Mouse (Mus musculus): ENCODE data around the gene Nsun6. TPM values are rescaled to one million over a fixed set of nuclear protein-coding genes. Genes with fewer than 3 reads are reported as not detected.
A peak's percentile ranks its signal among the peaks of the same experiment; 100 is the strongest.

Gene Nsun6
- 1 to 10 TPM; 7.2 to 7.9 TPM for total RNA-seq (2021)
- polyA plus RNA-seq (2012; rRNA removed), result 1.1 and 1.8 TPM in 2 replicates
- long read RNA-seq, partial matches to known transcripts, result 0 of 2 reads
- long read RNA-seq, other reads (novel, unspliced or antisense), result 0 of 2 reads

DNA sequence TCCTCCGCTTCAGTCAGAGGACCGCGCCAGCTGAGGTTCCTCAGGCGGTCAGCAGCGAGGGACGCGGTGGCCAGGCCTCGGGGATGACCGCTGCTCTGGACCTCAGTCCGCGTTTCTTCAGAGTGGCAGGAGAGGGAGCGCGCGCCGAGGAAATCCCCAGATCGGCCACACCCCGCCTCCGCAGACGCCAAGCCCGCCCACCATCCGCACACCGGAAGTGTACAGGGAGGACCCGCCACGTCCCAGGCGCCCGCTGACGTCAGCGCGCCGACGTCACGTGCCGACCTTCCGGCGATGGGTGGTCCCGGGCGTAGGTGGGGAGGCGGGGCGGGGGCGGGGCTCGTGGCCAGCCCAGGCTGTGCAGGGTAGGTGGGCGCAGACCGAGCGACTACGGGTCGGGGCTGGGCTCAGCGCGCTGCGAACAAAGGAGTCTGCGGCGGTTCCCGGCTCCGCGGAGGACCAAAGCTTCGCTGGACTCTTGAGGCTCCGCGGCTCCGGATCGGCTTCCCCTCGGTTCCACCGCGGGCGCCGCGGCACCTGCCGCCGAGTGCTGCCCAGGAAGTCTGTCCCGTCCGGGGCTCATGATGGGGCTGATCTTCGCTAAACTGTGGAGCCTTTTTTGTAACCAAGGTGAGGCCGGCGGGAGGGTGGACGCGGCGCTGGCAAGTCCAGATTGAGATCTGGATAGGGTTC is at the start of gene Nsun6:
Nsun6 (minus strand) TSS at position 125 of the 693 bp plus-strand sequence.
- peak; percentile 98 for DNase-seq

DNA sequence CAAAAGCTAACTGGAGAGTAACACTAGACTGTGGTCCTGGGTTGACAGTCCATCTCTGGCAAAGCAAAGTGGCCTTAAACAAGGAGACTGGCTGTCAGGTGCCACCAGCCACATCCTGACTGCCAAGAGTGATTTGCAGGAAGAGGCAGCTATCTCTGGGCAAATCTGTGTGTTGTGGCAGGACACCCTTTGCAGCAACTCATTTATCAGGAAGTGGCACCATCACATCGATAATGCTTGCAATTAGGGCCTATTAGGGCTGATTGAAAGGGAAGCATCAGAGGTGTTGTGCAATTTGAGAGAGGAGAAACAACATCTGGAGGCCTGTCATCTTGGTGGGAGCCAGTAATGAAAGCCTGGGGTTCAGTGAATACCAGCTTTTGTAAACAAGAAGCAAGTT is 49.5 kb upstream of the Nsun6 start:
- no peak for DNase-seq

DNA sequence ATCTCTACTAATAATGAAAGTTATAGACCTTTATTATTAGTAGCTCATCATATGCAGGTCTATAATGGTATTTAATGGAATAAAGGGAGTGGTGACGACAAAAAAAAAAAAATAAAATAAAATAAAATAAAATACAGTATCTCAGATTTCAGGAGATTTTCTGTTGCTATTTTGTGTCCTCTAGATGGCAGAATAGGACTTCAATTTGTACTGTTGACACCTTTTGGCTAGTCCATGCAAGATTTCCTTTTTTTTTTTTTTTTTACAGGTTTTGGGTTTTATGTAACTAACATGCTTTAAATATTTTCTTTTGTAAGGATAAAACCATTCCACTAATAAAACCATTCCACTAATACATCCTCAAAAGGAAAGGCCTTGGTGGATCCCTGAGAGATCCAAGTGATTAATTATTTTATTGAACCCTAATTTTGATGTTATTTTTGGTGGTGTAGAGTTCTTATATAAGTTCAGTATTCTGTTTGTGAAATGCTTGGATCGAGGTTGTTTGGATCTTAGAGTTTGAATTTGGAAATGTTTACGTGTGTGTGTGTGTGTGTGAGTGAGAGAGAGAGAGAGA is 41.7 kb upstream of the Nsun6 start:
- no peak for DNase-seq

DNA sequence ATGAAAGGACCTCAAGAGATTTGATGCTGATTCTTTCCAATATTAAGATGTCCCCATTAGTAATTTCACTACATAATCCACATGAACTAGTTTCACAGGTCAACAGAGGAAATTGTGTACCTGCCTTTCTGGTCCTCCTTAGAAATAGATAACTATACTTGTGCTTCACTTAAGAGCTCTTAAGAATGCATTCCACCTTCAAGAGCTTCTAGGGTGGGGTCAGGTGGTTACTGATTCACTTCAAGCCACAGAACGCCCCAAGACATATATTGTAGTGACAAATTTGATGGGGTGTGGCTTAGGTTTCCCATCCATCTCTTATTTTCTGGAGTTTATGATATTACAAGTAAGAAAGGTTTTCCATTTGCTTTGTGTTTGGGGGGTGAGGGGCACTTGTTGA is 32.4 kb upstream of the Nsun6 start:
- DNase-seq, result no peak

DNA sequence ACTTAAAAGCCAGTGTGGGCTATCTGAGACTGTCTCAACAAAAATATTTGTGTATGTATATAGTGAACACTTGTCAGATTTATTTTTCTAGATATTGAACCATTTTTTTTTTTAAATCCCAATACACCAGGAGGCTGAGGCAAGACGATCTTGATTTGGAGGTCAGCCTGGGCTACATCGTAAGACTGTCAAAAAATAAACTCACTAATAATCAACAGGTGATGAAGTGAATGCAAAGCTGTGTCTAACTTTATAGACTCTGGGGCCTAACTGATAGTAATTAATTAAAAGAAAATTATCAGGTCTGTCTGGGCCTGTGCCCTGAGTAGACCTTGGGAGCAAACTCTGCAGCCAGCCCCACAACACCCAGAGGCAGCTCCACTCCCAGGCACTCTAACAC is 28.8 kb upstream of the Nsun6 start:
- no peak for DNase-seq

DNA sequence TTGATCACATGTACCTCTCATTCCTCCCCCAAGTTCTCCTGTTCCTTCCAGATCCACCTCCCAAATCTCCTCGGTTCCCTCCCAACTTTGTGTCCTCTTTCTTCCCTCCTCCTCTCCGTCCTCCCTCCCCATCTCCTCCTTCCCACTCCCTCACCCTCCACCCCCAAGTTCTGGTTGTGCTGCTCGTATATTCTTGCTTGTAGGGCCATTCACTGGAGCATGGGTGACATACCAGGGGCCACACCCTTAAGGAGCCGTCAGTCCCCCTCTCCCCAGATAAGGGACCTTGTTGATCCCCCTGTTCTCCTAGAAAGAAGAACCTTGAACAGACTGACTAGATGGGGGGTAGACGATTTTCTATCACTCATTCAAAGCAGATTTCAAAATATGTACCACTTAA is 12.2 kb upstream of the Nsun6 start:
- no peak for DNase-seq

DNA sequence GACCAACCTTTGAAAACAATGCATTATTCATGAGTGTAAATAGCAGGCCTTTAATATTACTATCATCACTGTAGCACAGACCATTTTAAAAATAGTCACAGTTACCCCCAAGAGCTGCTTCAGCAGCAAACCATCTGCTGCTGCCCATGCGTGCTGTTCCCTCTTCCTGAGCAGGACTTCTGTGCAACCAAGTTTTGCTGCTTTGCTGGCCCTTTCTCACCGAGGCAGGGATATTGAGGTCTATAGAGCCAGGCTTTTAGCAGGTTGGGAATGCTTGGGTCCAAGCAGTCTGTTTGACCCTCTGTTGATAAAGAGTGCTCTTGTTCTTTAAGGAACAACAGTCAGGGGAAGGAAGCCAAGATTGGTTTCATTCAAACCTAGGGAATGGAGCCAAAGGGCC is 10.6 kb upstream of the Nsun6 start:
- DNase-seq, result no peak

DNA sequence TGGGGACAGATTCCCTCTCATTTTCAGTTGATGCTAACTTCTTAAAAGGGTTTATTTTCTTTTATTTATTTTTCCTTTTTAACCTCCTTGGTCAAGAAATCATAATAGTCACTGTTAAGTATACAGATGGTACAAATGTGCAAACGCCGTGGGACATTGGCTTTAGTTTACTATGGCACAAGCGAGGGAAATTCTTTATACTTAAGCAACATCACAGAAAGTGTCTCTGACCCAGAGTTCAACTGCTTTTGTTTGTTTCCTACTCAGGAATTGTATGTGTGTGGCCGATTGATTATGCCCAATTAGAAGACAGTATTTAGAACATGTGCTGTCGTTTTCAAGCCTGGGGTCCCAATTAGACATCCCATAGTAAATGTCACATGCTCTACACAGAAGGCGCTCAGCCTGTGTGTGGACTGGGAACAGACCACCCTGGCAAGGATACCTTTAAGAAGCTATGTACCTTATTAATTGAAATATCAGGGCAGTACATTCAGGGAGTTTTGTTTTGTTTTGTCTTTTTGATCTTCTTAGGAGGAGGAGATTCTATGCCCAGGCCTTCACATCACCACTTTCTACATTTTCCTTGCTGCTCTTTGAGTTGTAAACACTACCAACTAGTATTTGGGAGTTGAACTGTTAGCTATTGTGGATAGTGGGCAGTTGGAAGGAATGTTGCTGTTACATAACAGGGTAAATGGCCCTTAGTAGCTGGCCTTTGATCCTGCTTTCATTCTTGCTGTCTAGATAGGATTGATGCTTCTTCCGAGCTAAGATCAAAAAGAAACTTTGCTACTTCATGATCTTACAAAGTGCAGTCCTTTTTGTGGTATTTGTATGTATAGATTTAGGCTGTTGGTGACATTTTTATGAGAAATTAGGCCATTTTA is 9.8 kb upstream of the Nsun6 start:
- DNase-seq, result no peak

DNA sequence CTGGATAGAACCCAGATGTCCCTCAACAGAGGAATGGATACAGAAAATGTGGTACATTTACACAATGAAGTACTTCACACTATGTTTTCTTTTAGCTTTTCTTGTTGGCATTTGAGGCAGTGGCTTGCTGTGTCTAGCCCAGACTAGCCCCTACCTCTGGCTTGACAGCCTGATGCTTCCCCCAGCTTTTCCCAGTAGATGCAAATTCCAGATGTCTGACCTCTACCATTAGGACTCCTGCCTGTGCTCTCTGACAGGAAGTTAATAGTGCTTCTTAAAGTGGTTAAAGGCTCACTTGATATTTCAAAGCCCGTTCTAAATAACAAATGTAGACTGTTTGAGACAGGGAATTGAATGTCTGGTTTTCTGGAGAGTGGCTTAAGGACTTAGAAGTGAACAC is 8.9 kb upstream of the Nsun6 start:
- no peak for DNase-seq

DNA sequence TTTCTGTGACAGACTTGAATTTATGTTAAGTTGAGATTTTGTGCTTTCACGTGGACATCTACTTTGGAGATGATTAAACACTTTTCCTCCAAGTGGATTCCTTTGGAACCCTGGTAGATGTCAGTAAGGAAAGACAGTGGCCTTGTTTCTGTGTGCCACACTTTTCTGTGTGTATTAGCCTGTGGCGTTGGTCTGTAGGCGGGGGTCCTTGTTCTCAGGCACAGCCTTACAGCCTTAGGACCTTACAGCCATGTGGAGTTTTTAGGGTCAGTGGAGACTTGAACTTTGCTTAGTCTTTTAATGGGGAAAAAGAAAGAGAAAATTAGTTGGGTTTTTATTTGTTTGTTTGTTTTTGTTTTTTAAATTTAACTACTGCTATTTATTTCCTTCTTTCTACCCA is 6.0 kb upstream of the Nsun6 start:
- DNase-seq, result no peak

DNA sequence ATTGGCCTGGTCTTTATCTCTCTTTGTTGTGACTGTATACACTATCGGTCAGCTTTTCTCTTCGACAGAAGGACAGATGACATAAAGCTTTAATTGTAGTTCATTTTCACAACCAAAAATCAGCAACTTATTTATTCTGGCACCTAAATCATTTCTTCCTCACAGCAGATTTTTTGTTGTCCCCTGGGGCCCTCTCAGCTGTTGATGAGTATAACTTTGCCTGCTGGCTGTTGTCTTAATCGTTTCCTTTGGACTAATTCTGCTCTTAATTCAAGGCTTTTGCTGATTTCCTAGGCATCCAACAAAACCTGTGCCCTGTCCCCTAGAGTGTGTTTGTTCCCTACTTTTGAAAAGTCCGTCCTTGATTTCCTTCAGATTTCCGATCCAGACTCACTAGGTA is 3.4 kb upstream of the Nsun6 start:
- no peak for DNase-seq

DNA sequence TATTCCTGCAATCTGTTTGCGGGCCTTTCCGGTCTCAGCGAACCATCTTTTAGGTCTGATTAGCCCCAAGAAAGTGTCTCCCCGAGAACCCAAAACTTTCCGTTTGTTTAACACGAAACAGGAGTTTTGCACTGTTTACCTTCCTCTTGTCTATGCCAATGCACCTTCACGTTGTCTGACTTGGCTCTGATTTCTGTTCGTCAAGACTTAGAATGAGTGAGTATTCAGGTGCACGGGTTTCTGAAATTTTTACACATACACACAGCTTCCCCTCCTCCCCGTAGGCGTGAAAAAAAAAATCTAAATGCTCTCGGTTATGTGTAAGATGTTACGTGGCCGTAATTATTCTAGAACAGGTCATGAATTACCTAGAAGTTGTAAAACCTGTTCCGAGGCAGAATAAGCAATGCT is 877 bp upstream of the Nsun6 start:
- no peak for DNase-seq

DNA sequence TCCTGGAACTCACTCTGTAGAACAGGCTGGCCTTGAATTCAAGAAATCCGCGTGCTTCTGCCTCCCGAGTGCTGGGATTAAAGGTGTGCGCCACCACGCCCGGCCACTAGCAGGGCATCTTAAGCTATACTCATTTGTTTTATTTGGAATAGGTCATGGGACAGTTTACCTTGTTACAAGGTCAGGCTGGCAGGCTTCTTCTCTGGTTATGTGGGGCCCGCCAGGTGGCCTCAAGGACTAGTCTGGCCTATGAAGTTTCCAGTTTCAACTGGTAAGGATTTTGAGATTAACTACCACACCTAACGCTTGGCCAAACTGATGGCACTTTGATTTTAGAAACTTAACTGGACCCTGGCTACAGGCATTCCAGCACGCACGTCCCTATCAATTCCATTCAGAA is 373 bp downstream of the Nsun6 start:
- no peak for DNase-seq

DNA sequence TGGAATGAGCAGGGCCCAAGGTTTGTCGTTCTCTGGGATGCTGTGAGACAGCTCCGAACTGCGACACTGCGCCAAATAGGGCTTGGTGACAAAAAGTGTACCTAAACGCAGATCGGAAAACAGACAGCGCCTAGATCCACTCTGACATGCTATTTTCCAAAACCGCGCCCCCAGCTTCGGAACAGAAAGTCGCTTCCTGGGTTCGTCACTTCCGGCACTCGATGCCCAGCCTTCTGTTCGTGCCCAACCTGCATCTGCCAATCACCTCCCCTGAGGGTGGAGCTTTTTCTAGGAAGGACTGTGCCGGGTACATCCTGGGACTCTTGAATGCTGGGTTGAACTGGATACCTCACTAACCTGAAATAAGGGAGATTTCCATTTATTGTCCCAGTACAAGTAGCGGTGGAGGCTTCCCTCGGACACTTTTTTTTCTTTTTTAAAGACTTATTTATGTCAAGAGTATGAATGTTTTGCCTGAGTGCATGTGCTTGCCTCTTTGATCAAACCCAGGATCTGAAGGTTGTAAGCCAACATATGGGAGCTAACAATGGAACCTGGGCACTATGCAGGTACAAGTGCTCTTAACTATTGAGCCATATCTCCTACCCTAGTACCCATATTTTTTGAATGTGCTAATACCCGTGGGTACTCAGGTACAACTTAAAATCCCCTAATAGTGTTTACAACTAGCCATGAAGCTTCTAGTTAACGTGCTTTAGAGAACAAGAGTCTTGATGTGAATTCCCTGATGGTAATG is 5.6 kb downstream of the Nsun6 start, which contains the start of gene Arl5b:
Arl5b (plus strand) TSS at position 279 of the 757 bp plus-strand sequence.
- peak; percentile 94 for DNase-seq

DNA sequence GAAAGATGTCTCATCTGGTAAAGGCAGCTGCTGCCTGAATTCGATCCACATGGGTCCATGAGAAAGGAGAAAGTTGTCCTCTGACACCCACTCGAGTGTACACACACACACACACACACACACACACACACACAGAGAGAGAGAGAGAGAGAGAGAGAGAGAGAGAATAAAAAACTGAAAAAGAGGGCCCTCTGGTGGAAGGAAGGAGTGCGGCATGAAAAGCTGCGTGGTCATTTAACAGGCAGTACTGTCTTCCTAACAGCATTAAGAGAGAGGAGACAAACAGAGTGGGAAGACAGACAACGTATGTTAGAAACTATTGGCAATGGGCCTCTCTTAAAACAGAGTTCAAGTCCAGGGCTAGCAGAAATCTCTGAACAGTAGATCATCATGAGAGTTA is 14.5 kb downstream of the Nsun6 start:
- DNase-seq, result peak; percentile 21

DNA sequence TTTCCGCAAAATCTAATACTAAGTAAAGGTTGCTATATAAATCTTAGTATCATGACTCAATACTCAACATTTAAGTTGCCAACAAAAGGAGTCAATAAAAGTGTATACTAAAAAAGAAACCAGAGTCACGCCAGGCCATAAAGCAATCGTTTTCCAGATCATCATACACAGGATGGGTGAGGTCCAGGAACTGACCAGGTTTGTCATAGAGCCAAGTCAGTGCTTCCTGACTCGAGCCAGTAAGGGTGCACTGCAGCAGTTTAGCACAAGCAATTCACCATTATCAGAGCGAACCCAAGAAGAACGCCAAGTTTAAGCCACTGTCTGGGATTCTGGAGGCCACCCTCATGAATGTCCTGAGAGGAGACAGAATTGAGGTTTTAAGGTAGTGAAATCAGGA is 16.2 kb downstream of the Nsun6 start:
- peak; percentile 19 for DNase-seq

DNA sequence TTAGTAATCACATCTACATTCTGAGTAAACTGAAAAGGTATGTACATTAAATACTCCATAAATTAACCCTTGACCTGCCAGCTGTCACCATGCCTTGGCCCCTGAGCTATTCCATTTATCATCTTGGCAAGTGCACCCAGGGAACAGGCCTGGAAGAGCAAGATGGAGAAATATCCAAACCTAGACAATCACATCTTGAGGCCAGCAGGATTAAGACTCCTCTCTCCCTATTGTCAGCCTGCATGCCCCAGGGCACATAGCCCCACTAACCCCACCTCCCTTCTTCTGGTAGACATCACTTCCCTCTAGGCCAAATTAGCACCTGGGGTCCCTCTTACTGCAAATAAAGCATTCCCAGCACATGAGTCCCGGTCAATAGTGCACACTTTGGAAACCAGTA is 27.1 kb downstream of the Nsun6 start:
- DNase-seq, result no peak

DNA sequence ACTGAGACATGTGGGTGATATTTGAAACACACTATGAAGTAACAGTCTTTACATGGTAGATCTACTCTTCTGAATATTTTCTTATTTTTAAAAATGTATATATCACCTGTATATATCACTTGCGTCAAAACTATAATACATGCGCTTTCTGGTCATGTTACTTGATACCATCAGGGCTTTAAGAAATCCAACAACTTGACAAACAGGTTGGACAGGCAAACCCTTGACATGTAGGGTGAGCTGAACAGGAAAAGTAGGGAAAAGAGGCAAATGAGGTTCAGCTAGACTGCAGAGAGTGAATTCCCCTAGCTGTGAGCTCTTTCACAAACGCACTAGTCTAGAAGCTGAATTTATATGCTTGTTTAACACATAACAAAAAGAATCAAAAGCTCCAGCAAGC is 28.1 kb downstream of the Nsun6 start:
- DNase-seq, result no peak

DNA sequence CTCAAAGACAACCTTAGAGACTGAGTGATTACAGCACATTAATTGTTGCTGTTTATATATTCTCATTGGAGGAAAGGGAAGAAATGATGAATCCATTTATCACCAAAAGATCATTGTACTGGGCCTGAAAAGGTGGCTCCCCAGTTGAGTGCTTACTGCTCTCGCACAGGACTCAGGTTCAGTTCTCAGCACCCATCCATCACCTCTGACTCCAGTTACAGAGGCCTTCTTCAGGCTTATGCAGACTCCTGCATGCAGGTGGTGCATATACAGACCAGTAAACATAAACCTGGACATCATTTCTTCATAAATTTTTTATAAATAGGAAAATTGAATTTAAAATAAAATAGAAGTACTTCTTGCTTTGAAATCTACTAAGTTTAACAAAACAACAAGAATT is 46.8 kb downstream of the Nsun6 start:
- DNase-seq, result no peak

DNA sequence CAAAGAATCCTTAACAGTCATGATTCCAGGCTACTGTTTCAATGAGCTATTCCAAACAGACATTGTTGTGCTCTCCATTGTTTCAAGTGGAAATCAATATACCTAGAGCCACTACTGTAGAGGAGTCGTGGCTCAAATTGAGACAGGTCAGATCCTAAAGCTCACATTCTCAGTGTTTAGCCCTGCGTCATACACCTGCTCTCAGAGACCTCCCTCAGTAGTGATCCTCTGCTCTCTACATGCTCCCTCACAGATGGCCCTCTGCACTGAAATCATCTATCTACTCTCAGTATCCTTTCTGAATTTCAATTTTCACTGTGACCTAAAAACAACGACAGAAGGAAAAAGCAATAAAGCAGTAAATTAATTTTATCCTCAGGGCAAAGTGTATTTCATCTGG is 47.3 kb downstream of the Nsun6 start:
- DNase-seq, result no peak

DNA sequence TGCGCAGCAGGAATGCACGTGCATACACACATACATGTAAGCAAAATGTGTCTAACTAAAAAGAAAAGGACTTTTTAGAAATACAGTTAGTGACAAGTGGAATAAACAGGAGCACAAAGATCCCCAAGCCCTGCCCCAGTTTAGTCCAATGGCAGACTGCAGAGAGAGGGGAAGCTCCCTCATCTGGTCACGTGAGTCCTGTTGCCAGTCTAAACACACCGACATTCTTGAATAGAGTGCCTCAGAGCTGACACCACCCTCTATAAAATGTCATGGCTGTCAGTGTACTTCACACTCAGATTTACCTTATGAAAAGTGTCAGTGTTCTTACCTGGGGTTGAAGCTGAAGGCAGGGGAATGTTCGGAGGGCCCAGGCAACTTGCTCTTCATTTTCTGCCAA is 57.0 kb downstream of the Nsun6 start:
- no peak for DNase-seq

DNA sequence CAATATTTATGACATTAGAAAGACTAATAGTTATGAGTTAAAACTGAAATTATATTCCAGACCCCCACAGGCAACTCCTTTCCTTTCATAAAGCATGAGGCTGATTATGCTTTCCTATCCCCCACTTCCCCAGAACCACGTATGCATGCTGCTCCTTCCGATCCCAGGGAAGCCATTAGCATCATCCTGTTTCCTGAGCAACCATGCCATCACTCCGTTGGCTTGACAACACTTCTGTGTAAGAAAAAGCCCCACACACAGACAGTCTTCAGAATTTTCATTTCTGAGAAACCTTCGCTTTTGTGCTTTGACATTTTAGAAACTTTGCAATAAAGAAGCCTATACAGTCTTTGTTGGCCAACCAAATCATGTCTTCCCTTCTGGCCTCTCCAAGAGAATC is 58.8 kb downstream of the Nsun6 start:
- no peak for DNase-seq
